Mouse (Mus musculus) stomach, postnatal 0 days (tissue): Measurements from ENCODE around the gene Sash1.

ENCODE experiments used
- CTCF ChIP-seq: IDR thresholded peaks from 2 replicates; pipeline ENCODE4 v1.5.1; 2016; ENCODE audit warnings: antibody characterized with exemption, low read depth, mild to moderate bottlenecking, moderate library complexity
- EP300 ChIP-seq: optimal IDR thresholded peaks from 2 replicates; pipeline ENCODE3; 2016; ENCODE audit warnings: antibody characterized with exemption

DNA sequence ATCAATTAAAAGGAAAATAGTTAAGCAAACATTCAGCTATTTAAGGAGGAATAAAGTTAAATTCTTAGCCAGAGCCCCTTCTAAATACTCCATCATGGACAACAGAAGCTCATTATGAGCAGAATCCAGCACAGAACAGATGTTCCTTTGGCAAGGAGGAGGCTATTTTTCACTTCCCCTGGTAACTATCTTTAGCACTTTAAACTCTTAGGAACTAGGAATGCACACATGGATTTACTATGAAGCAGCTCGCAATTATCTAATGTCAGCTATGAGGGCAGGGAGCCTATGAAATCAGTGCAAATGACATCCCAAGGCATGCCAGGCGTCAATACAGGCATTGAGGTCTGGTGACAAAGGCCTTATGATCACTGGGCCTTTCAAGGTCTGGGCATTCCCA, 110.1 kb downstream of the Sash1 start:
- no peak for TF ChIP-seq EP300
- TF ChIP-seq CTCF = no peak
